Mouse (Mus musculus) bone marrow macrophage, adult 2 months (primary cell): ENCODE data around the gene Gjd3.
"Not testable (repeated sequence)": the region's sequence is repeated elsewhere in the genome, so short reads cannot be mapped to it uniquely, and the experiment has no call there.

ENCODE experiments used
- CTCF ChIP-seq: IDR thresholded peaks from 2 replicates; pipeline ENCODE4 v1.5.1; 2012; ENCODE audit warnings: low read depth, mild to moderate bottlenecking, low read length, moderate library complexity
- POLR2A ChIP-seq: IDR thresholded peaks from 2 replicates; pipeline ENCODE4 v1.6.1; 2012; ENCODE audit warnings: mild to moderate bottlenecking, low read depth, low read length, borderline replicate concordance

DNA sequence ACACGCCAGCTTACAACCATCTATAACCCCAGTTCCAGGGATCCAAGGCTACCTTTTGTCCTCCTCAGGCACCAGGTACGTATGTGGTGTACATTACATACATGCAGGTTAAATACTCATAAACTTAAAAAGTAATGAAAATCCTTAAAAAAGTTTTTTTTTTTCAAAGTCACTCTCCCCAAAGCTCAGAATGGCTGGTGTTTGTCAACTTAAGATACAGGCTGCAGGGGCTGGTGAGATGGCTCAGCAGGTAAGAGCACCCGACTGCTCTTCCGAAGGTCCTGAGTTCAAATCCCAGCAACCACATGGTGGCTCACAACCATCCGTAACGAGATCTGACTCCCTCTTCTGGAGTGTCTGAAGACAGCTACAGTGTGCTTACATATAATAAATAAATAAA, 5.4 kb upstream of the Gjd3 start:
- not testable (repeated sequence) for TF ChIP-seq POLR2A, CTCF
